Mouse (Mus musculus) mouse trophoblast stem cell (cell line): ENCODE data around the gene Gatad2a.
"Not testable (repeated sequence)": the region's sequence is repeated elsewhere in the genome, so short reads cannot be mapped to it uniquely, and the experiment has no call there.

Source experiments
- in situ Hi-C, 2 experiments: fragments of 300-500 bp; cut with MseI, MboI; formaldehyde crosslinking; loops; 2 replicates in 1 of 2; 3 replicates in 1 of 2; pipeline ENCODE4 v1.15.1; 2025

The Gatad2a gene

DNA sequence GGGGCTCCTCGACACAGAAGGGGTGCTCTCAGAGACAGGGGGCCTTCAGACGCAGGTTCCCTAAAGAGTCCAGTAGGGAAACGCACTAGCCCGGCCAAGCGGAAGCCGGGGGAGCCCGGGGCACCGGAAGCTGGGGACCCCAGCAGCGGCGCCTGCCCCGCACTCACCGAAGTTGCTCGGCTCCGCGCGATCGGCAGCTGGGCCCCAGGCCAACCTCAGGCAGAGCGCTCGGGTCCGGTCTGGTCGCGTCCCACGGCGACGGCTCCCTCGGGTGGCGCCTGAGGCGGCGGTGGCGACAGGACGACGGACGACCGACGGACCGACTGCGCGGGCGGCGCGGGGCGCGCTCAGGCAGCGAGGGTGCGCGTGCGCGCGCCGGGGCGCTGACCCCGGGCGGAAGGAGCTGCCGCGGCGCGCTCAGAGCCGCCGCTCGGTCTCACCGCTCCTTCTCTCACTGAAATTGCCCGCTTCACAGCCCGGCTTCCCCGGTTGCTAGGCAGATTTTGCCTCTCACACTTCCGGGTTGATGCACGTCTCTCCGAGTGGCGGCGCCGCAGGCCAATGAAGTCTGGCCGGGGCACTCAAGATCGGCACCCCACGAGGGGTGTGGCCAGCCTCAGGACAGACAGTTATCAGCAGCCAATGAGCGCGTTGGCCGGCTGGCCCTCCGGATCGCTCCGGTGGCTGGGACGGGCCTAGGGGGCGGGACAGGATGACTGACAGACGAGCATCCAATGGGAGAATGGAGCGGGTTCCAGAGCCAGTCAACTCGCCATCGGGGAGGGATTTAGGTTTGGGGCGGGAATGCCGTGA is at the start of gene Gatad2a:
TSS of gene Gatad2a (minus strand) at position 609 of the 813 bp plus-strand sequence.
- in situ Hi-C loops = no loop called here

DNA sequence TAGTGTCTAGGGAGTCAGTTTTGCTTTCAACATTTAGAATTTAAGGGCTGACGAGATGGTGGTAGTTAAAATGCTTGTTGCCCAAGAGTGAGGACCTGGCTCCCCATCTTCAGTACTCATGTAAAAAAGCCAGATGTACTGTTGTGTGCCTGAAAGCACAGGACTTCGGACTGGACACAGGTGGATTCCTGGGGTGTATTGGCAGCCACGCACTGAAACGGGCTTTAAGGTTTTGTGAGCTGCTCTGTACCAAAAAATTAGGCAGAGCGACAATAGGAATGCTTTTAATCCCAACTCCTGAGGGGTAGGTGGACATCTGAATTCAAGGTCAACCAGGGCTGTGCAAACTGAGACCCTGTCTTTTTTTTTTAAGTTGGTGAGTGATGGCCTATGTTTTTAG is 47.8 kb upstream of the Gatad2a start:
- in situ Hi-C loops = no loop called here

DNA sequence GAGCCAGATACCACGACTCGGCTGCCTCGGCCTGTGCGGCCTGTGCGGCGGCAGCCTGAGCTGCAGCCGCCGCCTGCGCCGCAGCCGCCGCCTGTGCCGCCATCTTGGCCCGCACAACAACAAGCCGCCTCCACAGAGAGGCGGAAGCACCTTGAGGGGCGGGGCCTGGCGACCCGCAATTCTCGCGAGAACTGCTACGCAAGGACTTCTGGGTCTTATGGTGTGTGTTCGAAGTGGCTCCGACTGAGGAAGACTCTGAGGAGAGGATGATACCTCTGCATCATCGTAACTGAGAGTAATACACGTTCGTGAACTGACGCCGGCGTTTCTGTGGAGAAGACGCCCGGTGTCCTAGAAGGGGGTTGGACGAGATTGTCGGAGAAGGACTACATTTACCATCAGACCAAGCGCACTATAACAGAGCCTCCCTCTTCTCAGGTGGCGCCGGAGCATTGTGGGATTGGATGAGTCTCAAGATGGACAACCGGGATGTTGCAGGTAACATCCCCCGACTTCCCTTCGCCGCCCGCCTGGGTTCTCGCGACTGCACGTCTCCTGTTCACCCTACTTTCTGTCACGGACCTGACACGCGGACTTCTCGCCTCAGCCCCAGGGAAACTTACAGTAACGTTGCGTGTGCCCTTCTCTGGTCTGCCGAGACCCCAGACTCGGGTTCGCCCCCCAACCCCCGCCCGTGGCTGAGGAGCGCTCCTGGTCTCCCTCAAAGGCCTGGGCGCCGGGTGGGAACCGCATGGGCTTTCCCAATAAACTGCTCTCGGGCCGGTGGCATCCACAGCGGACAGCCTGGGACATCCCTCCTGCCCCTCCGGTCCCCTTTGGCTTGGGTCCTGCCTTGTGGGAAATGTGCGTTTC is 46.6 kb upstream of the Gatad2a start, which contains the start of the genes Mau2 and Sugp1:
TSS of gene Mau2 (minus strand) at position 152 of the 873 bp plus-strand sequence.
TSS of gene Sugp1 (plus strand) at position 231 of the 873 bp plus-strand sequence.
- in situ Hi-C loops = no loop called here

DNA sequence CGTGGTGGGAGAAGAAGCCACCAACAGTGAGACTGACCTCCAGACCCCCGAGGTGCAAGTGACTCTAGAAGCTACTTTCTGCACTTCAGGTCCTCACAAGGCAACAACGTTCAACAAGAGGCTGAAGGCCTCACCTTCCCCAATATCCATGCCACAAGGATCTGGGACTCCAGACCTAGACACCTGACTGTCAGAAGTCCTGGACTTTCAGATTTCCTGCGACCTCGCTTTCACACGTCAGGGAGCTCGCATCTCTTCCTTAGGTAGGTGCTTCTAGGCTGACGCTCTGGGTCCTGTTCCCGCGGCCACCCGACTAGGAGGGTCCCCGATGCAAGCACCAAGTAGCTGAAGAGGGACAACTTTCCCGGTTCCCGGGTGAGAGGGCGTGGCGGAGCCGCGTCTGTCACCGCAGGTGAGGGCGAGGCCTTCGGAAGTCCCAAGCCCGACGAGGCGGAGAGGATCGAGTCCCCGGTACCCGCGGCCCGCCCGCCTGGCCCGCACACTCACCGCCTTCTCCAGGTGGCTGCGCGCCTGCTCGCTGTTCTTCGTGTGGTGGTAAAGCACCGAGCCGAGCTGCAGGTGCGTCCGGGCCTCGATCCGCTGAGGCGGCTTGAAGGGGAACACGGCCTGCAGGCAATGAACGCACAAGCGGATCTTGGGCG is 45.8 kb upstream of the Gatad2a start:
- in situ Hi-C loops = no loop called here

DNA sequence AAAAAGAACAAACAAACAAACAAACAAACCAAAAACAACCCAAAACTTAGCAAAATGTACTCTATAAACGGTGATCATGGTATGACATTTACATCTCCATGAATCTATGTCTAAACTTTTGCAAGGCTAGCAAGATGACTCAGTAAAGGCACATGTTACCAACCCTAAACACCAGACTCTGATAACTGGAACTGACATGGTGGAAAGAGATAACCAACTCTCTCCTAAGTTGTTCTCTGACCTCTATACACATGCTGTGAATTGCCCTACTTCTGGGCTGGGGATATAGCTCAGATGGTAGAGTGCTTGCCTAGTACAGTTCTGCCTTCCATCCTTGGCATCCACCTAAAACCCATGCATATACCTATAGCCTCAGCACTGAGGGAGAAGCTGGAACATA is 41.8 kb upstream of the Gatad2a start:
- in situ Hi-C loops = no loop called here

DNA sequence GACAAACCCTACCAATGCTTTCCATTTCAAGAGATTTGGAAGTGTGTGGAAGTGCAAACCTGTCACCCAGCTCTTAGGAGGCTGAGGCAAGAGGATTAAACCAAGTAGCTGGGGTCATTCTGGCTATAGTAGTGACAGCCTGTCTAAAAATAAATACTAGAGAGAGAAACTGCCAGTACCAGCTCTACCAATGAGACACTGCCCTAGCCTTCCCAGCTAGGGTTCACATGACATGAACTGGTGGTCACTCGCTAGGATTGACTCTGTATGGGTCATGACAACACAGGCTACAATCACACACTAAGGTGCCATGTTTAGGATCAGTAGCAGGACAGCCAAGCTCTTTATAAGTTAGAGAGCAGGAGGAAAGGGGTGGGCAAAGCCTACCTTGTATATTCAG is 34.1 kb upstream of the Gatad2a start:
- in situ Hi-C loops = no loop called here

DNA sequence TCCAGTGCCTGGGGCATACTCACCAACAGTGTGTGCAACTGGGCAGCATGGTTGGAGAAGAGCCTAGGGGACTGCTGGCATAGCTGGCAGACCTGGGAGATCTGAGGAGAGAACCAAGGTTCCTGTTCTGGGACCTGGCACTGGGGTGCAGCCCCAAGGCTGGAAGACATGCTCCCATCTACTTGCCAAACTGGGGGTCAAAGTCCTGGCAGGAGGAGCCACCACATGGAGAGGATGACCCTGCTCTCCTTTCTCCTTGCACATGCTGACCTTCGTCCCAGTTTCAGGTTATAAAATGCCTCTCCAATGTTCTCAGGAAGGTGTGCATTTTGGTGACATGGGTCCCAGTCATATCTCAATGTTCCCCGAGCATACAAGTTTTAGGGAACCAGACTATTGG is 30.0 kb upstream of the Gatad2a start:
- in situ Hi-C loops = no loop called here

DNA sequence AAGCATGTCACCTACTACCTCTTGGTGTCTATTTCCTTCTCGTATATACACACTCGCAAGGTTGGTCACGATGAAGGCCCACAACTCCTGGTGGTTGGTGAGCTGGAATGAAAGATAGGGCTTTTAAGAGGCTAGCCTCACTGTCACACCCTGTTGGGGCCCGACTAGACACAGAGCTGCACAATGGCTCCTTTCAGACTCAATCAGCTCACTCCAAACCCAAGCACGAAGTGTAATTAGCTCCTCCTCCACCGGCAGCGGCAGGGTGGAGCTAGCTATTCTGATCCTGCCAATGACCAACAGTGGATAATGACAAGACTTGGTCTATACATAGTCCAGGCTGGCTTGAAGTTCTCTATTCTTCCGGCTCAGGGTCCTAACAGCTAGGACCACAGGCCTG is 27.4 kb upstream of the Gatad2a start:
- in situ Hi-C loops = no loop called here

DNA sequence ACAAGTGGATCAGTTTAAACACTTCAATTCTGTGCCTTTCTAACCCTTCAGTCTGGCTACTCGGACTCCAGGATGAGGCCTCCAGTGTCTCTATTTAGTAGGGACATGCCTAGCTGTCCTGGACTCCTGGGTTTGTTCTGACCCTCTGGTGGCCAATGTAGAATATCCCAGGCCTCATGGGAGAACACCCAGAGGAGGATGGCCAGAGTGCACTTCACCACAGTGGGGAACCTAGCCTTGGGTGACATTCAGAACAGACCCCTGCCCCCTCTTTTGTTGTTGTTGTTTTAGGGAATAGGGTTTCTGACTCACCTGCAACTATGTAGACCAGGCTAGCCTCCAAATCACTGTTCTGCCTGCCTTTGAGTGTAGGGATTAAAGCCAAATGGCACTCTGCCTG is 18.8 kb upstream of the Gatad2a start:
- in situ Hi-C loops = no loop called here

DNA sequence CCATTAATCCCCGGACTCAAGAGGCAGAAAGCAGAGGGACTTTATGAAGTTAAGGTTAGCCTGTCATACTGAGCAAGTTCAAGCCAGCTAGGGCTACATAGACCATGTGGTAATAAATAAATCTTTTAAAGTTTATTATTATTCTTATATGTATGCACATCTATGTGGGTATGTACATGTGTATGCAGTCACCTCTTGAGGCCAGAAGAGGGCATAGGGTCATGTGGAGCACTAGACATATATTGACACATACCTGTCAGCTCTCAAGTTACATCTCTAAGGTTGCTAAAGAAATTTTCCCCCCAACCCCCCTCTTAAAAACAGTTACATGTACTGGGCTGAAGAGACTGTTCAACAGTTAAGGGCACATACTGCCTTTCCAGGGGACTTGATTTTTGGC is 16.6 kb upstream of the Gatad2a start:
- in situ Hi-C loops = no loop called here

DNA sequence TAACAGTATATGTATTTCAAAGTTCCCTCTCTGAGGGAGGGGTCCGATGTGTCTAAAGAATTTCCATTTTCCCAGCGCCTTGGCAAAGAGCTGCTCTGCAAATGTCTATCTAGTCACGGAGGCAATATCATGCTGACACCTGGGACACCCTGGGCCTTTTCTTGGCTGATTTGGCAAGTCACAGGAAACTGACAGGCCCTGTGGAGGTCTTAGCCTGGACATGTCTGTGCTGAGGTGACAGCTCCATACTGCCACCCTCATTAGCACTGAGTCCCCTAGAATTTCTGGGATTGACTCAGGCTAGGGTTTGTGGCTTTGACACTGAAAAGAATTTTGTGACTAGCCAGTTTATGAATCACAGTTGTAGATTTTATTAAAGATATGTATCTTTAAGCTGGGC is 16.2 kb upstream of the Gatad2a start:
- in situ Hi-C loops = no loop called here

DNA sequence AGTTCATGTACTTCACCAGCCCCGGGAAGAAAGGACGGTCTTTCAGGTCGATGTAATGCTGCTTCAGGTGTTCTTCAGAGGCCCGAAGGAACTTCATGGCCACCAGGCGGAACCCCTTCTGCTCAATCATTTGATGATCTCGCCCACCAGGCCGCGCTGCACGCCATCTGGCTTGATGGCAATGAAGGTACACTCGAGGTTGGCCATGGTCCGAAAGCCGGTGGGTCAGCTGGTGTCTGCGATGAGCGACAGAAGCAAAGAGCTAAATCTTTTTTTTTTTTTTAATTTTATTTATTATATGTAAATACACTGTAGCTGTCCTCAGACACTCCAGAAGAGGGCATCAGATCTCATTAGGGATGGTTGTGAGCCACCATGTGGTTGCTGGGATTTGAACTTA is 14.6 kb upstream of the Gatad2a start:
- in situ Hi-C loops = not testable (repeated sequence)

DNA sequence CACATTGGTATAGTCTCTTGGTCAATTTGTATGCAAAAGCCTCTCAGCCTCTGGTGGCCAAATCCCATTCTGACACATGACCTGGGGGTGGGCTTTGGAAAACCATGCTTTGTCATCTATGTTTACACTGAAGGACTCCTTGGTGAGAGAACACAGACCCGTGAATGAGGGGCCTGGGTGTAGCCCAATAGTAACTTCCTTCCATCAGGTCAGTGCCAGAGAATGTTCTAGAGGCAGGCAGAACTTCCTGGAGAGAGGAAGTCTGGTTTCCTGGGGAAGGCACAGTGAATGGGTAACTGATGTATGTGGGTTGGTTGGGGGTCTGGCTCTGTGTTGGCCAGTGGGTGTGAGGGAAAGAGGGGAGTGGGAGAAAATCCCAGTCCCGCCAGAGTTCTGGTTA is 9.0 kb upstream of the Gatad2a start:
- in situ Hi-C loops = no loop called here

DNA sequence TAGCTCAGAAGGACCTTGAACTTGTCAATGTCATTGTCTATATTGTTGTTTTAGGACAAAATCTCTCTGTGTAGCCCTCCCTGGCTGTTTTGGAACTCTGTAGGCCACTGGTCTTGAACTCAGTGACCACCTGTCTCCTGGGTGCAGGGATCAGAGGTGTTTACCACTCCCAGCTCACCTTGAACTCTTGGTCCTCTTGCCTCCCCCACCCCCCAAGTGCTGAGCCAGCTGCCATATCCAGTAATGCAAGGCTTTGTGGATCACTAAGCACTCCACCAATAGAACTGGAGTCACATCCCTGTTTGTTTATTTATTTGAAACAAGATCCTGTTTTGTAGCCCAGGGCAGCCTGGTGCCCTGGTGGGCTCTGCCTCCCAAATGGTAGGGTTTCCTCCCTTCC is 8.2 kb upstream of the Gatad2a start:
- in situ Hi-C loops = no loop called here

DNA sequence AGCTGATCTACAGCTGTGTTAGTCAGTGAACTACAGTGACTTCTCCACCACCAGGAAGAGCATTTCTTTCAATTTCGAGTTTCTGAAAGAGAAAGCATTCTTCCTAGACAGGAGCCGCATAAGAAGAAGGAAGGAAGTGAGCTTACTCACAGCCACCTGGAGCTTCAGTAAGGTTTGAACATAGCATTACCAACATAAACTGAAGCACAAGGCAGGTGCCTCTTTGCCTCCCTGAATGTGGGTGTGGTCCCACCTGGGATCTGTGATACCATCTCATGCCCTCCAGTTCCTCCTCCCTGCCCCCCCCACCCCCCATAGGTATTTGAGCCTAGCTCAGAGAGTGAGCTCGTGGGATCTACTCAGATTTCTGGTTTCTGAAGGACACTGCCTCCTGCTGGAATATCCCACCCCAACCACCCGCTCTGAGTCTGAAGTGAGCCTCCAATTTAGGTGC is 7.0 kb upstream of the Gatad2a start:
- in situ Hi-C loops = no loop called here

DNA sequence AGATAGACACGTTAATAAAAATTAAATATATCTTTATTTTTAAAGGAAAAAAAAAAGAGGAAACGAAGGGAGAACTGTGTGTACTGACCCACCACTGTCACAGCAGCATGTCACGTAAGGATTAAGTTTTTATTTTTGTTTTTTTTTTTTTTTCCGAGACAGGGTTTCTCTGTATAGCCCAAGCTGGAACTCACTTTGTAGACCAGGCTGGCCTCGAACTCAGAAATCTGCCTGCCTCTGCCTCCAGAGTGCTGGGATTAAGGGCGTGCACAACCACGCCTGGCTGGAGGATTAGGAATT is 5.7 kb upstream of the Gatad2a start:
- in situ Hi-C loops = not testable (repeated sequence)

DNA sequence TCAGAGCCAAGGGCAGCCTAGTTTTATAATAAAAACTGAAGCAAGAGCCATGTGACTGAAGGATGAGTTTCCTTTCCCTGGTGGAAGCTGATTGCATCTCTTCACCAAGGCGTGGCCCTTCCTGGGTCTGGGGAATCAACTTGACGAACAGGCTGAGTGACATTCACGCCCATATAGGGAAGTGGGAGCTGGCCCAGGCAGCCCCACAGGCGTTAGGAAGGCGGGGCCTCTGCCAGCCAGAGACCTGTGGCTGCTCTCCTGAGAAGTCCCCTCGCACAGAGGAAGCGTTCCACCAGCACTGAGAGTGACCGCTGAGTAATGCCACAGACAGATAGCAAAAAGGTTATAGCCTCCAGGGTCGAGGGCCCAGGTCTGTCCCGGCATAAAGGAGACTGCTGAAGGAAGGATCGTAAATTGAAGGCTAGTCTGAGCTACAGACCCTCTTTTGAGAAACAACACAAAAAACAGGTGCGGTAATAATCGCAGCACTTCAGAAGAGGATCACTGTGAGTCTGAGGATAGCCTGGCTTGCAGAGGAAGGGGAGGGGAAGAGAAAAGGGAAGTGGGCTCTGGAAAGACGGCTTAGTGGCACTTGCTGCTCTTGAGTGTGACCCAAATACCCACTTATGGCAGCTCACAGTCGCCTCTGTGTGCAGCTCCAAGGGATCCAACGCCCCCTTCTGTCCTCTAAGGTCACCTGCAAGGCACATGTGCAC is 5.2 kb upstream of the Gatad2a start:
- in situ Hi-C loops = no loop called here

DNA sequence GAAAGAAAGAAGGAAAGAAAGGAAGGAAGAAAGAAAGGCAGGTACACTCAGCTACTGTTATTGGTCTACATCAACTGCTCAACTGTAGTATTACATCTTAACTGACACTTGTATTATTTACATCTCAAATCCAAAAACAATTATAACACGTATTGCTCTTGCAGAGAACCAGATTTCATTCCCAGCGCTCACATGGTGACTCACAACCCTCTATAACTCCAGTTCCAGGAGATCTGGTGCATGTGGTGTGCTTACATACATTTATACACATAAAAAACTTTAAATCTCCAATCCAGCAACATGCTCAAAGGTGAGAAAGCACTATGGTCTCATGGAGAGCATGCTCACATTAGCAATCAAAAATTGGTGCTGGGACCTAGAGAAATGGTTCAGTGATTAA is 4.0 kb upstream of the Gatad2a start:
- in situ Hi-C loops = no loop called here

DNA sequence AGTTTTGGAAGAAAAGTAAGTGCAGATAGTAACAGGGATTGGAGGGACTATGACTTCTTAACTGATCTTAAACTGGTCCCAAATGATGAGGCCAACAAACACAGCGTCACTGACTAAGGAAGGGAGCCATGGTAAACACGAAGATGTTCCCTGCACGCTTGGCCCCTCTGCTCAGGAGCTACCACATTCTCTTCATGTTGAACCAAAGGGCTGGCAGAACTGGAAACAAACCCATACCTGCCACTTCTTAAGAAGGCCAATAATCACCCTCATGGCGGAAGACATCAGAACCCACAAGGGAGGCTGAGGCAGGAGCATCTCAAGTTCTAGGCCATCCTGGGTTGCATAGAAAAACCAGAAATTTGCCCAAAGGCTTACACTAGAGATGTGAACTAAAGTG is 3.1 kb upstream of the Gatad2a start:
- in situ Hi-C loops = no loop called here

DNA sequence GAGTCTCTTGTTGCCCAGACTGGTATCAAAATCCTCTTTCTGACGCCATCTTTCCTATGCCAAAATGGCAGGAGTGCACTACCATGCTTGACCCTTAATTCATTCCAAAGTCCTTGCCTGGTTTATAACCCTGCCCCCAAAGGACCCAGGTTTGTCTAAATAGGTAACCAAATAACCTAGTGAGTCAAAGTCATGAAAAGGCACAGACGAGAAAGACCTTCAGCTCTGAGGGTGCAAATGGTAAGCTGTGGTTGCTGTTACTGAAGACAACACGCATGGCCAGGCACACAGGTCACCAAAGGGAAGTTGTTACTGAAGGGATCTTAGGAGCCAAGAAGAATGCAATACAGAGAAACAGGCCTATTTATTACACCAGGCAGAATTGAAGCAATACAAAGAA is 2.5 kb upstream of the Gatad2a start:
- in situ Hi-C loops = no loop called here

DNA sequence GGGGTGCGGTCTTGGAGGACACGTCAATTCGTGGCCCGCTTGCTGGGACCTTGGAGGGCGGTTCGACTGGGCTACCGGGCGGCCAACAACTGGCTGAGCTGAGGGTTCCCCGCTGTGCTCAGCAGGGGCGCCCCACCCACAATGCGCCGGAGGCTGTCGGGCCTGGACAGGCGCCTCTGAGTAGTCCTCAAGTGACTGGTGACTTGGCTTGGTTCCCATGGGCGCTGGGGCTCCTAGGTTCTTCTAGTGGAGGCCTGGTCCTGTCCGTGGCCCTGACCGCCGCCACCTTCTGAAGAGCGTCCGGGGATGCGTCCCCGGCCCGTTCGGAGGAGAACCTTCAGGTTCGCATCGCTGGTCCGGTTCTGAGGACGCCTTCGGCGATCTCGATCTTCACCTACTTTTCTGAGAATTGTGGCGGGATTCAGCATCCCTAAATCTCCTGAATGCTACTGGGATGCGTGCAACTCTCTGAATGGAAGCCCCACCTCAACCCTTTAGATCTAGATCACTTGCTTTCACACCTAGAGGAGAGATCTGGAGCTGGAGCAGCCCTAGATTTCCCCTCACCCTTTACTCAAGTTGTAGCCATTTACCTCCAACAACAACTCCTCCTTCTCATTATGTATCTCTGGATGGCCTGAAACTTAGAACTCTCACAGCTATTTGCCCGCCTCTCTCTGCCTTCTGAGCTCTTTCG is 553 bp upstream of the Gatad2a start:
- in situ Hi-C loops = no loop called here
